Mouse (Mus musculus) forebrain, embryonic 15.5 days (tissue): ENCODE measurements around the gene Gm3264. TPM values are rescaled to one million over a fixed set of nuclear protein-coding genes. Genes with fewer than 3 reads are reported as not detected.
"Not testable (repeated sequence)": the region's sequence is repeated elsewhere in the genome, so short reads cannot be mapped to it uniquely, and the experiment has no call there.

Source experiments
- ATAC-seq: fragments of 200-750 bp; cut with Nextera tagmentation; replicated peaks from 2 replicates; pipeline ENCODE4 v1.8.0; 2017; ENCODE audit warnings: mild to moderate bottlenecking, moderate TSS enrichment, moderate library complexity
- H3K27ac ChIP-seq: fragments of 300-500 bp; sonication (generic); replicated peaks from 2 replicates; pipeline ENCODE4 v1.5.1; 2015; ENCODE audit warnings: mild to moderate bottlenecking, inconsistent platforms
- H3K27me3 ChIP-seq: fragments of 300-500 bp; sonication (generic); 2 replicates; pipeline ENCODE4 v1.6.1; 2015; ENCODE audit warnings: inconsistent platforms
- H3K36me3 ChIP-seq: fragments of 300-500 bp; sonication (generic); 2 replicates; pipeline ENCODE4 v1.6.1; 2015; ENCODE audit warnings: mild to moderate bottlenecking, inconsistent platforms
- H3K4me1 ChIP-seq: fragments of 300-500 bp; sonication (generic); 2 replicates; pipeline ENCODE4 v1.6.1; 2015; ENCODE audit warnings: inconsistent platforms
- H3K4me2 ChIP-seq: fragments of 300-500 bp; sonication (generic); replicated peaks from 2 replicates; pipeline ENCODE4 v1.6.1; 2015; ENCODE audit warnings: mild to moderate bottlenecking, inconsistent platforms
- H3K4me3 ChIP-seq: fragments of 300-500 bp; sonication (generic); 2 replicates; pipeline ENCODE4 v1.5.1; 2015; ENCODE audit warnings: mild to moderate bottlenecking, inconsistent platforms
- H3K9ac ChIP-seq: fragments of 300-500 bp; sonication (generic); replicated peaks from 2 replicates; pipeline ENCODE4 v1.6.1; 2015; ENCODE audit warnings: mild to moderate bottlenecking, inconsistent platforms
- H3K9me3 ChIP-seq: fragments of 300-500 bp; sonication (generic); 2 replicates; pipeline ENCODE4 v1.6.1; 2016; ENCODE audit warnings: inconsistent platforms
- WGBS: fragments of 180-500 bp; shearing (Covaris S2); methylation state at CpG from one replicate; pipeline ENCODE4 v1.1.7; 2015; ENCODE audit warnings: mixed read lengths; 5-methylcytosine and 5-hydroxymethylcytosine counted together
- polyA plus RNA-seq: library from polyadenylated mRNA; unstranded; fragments of >200 nt; fragmentation: Nextera tagmentation; extraction: Ambion mirVana; gene quantifications from 2 replicates; pipeline ENCODE4 v1.2.1, GENCODE M21; 2015

The Gm3264 gene
- polyA plus RNA-seq: 2.3 and 3.2 TPM in 2 replicates

DNA sequence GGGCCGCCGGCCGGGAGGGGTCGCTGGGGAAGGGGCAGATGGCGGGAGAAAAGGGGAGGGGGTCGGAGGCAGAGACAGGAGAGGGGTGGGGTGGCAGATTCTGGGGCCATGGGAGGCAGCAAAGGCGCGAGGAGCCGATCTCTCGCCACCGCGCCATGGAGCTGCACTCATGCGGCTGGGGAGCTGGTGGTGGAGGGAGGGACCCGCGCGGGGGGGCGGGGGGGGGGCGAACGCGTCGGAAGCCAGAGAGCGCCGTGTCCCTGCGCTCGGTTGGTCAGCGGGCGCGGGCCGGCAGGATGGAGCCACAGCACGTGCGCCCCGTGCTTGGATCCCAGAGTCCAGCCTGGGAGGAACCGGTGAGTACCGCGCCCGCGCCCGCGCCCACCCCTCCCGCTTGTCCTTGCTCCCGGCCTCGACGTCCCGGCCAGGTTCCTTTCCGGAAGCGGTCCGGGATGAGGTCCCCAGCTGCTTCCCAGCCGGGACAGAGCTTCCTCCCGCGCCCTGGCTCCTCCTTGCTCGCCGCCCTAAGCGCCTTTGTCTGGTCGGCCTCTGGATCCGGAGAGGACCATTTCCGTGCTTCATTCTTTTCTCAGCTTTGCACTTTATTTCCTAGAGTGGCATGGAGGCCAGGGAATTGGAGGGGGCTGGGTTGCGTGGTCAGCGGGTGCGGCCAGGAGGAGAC, at the start of gene Gm3264:
TSS of gene Gm3264 (plus strand) at position 278 of the 682 bp plus-strand sequence.
- Histone ChIP-seq H3K4me2 (peak within 1 kb of the TSS; percentile 50), H3K9ac (peak within 1 kb of the TSS; percentile 64), H3K4me3 (peak within 1 kb of the TSS; percentile 47)
- not testable (repeated sequence) for H3K4me1 ChIP-seq, H3K9me3 ChIP-seq, ATAC-seq, H3K27ac ChIP-seq, H3K36me3 ChIP-seq, H3K27me3 ChIP-seq
- 3% methylated on average over 46 of the region's 59 CpGs for WGBS

DNA sequence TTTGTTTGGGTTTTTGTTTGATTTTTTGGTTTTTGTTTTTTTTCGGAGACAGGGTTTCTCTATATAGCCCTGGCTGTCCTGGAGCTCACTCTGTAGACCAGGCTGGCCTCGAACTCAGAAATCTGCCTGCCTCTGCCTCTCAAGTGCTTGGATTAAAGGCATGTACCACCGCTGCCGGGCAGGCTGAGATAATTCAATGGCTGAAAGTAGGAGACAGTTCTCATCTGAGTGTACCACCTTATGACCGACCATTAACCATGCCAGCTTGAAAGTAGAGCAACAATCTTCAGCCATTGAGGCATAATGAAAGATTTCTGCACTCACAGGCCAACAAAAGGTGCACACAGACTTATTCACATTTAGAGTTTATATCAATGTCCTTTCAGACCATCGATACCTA, 49.0 kb upstream of the Gm3264 start:
- H3K27ac ChIP-seq, H3K4me3 ChIP-seq, H3K4me2 ChIP-seq, H3K9ac ChIP-seq, H3K27me3 ChIP-seq, H3K9me3 ChIP-seq, H3K4me1 ChIP-seq, ATAC-seq, H3K36me3 ChIP-seq: not testable (repeated sequence)
- WGBS: 85% methylated on average over 6 of the region's 6 CpGs

DNA sequence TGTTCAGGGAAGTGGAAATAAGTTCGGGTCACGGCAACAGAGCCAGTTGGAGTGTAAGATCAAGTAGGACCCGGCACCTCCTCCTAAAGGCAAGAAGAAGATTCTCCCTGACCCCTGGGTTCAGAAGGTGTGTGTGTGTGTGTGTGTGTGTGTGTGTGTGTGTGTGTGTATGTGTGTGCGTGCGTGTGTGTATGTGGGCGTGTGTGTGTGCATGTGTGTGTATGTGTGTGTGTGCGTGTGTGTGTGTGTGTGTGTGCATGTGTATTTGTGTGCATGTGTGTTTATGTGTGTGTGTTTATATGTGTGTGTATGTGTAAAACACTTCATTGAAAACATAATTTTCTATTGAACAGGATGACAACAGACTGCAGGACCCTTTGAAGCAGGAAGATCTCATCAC, 33.4 kb upstream of the Gm3264 start:
- not testable (repeated sequence) for ATAC-seq, H3K9ac ChIP-seq, H3K27ac ChIP-seq, H3K4me3 ChIP-seq, H3K9me3 ChIP-seq, H3K4me2 ChIP-seq, H3K4me1 ChIP-seq, H3K36me3 ChIP-seq, H3K27me3 ChIP-seq
- 92% methylated on average over 4 of the region's 7 CpGs for WGBS

DNA sequence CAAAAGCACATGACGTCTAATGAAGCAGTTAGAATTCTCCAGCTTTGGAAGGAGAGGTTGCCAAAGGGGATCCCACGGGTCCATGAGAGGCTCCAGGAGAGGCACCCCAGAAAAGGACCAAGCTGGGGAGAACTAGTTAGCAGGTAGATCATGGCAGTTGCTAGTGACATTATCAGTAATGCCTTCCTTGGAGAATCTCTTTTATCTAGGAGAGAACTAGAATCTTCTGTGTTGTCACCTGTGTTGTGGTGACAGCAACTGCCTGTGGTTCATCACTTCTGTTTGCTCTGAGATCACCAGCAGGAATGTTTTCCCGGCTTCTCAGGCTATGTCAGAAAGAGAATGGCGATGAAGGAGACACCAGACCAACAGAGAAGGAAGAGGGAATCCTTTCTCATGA, 17.6 kb upstream of the Gm3264 start, which contains the start of gene Gm3269:
TSS of gene Gm3269 (plus strand) at position 301 of the 400 bp plus-strand sequence.
- H3K27me3 ChIP-seq, H3K36me3 ChIP-seq, H3K4me3 ChIP-seq, H3K9ac ChIP-seq, H3K4me1 ChIP-seq, H3K4me2 ChIP-seq, H3K9me3 ChIP-seq, ATAC-seq, H3K27ac ChIP-seq: not testable (repeated sequence)
- WGBS: no CpG with 5 or more reads among the region's 4 CpGs

DNA sequence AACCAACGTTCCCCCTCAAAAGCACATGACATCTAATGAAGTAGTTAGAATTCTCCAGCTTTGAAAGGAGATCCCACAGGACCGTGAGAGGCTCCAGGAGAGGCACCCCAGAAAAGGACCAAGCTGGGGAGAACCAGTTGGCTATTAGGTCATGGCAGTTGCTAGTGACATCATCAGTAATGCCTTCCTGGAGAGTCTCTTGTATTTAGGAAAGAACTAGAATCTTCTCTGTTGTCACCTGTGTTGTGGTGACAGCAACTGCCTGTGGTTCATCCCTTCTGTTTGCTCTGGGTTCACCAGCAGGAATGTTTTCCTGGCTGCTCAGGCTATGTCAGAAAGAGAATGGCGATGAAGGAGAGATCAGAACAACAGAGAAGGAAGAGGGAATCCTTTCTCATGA, 36.7 kb downstream of the Gm3264 start, which contains the start of gene Gm3278:
TSS of gene Gm3278 (plus strand) at position 301 of the 400 bp plus-strand sequence.
- not testable (repeated sequence) for H3K9ac ChIP-seq, ATAC-seq, H3K27me3 ChIP-seq, H3K4me2 ChIP-seq, H3K4me3 ChIP-seq, H3K4me1 ChIP-seq, H3K9me3 ChIP-seq, H3K36me3 ChIP-seq, H3K27ac ChIP-seq
- WGBS: 87% methylated on average over 1 of the region's 3 CpGs

Other genes starting within 250 kb of the Gm3264 start
- not detected in 2 replicates for gene Gm8159, start 223.2 kb upstream of the Gm3264 start, polyA plus RNA-seq
- gene Gm3239, start 191.4 kb upstream of the Gm3264 start, polyA plus RNA-seq: 0.22 and 0.77 TPM in 2 replicates
- not detected in 2 replicates for gene Gm7876, start 146.3 kb upstream of the Gm3264 start, polyA plus RNA-seq
- gene Gm3252, start 128.8 kb upstream of the Gm3264 start, polyA plus RNA-seq: 1.9 and 2.3 TPM in 2 replicates
- not detected in 2 replicates for gene Gm9602, start 79.2 kb upstream of the Gm3264 start, polyA plus RNA-seq
- not detected in 2 replicates for gene Gm3269, start 17.5 kb upstream of the Gm3264 start, polyA plus RNA-seq
- not detected in 2 replicates for gene Gm3278, start 36.8 kb downstream of the Gm3264 start, polyA plus RNA-seq
- not detected in 2 replicates for gene Gm8297, start 128.4 kb downstream of the Gm3264 start, polyA plus RNA-seq
- not detected in 2 replicates for gene Gm3298, start 160.3 kb downstream of the Gm3264 start, polyA plus RNA-seq
- gene 4930555G01Rik, start 195.1 kb downstream of the Gm3264 start, polyA plus RNA-seq: not detected in 2 replicates
- gene Gm8281, start 215.5 kb downstream of the Gm3264 start, polyA plus RNA-seq: 6.7 and 6.9 TPM in 2 replicates